Mouse (Mus musculus) kidney, adult 2 months (tissue): ENCODE results near the gene Tent5c.

Source experiments
- CTCF ChIP-seq: fragments of 200-500 bp; conservative IDR thresholded peaks from 2 replicates; pipeline ENCODE4 v1.5.1; 2011; ENCODE audit warnings: low read depth, mild to moderate bottlenecking, control low read depth, low read length, moderate library complexity, mixed read lengths; ENCODE audit not compliant: insufficient read depth, insufficient read length
- POLR2A ChIP-seq: fragments of 200-500 bp; IDR thresholded peaks from one replicate; pipeline ENCODE4 v1.6.1; 2011; ENCODE audit warnings: low read depth, low read length, control low read depth

DNA sequence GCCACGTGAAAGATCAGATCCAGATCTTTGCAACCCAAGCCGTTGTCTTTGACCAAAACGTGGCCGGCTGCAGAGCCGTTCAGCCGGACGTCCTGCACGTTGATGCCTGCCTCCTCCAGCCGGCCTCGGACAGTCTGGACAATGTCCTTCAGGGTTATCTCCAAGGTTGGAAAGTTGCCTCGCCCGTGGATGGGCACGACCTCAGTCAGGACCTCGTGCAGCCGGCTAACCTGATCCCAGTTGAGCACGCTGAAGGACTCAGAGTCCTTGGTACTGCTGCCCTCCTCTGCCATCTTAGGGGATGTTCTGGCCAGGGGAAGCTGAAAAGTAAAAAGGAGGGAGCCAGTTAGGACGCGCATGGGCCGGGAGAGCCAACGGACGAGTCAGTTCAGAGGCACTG, 16.0 kb downstream of the Tent5c start:
- TF ChIP-seq CTCF, result no peak
- no peak for TF ChIP-seq POLR2A
